Mouse (Mus musculus) brain, embryonic 14.5 days (tissue): ENCODE results near the gene Prss38. TPM values are rescaled to one million over a fixed set of nuclear protein-coding genes. Genes with fewer than 3 reads are reported as not detected.
A peak's percentile ranks its signal among the peaks of the same experiment; 100 is the strongest.

Experiments
- DNase-seq: peaks from one replicate; pipeline ENCODE4 v3.0.0-alpha.2; 2011; ENCODE audit warnings: low read depth
- CTCF ChIP-seq: fragments of 200-500 bp; IDR thresholded peaks from 2 replicates; pipeline ENCODE4 v1.5.1; 2012; ENCODE audit warnings: inconsistent platforms, mild to moderate bottlenecking, moderate library complexity, borderline replicate concordance; ENCODE audit not compliant: insufficient read depth, insufficient read length; ENCODE audit errors: extremely low read depth
- POLR2A ChIP-seq: fragments of 200-500 bp; IDR thresholded peaks from 2 replicates; pipeline ENCODE4 v1.6.1; 2012; ENCODE audit warnings: mild to moderate bottlenecking, inconsistent platforms, borderline replicate concordance; ENCODE audit not compliant: poor library complexity, insufficient read depth, insufficient read length, severe bottlenecking; ENCODE audit errors: extremely low read depth
- polyA plus RNA-seq: library from polyadenylated mRNA; depleted of rRNA; stranded (reverse); fragments of >200 nt; gene quantifications from 2 replicates; pipeline ENCODE4 v1.2.3, GENCODE M21; 2012; rRNA removed

Gene Prss38
- polyA plus RNA-seq, 1 experiment = 0.08 TPM

DNA sequence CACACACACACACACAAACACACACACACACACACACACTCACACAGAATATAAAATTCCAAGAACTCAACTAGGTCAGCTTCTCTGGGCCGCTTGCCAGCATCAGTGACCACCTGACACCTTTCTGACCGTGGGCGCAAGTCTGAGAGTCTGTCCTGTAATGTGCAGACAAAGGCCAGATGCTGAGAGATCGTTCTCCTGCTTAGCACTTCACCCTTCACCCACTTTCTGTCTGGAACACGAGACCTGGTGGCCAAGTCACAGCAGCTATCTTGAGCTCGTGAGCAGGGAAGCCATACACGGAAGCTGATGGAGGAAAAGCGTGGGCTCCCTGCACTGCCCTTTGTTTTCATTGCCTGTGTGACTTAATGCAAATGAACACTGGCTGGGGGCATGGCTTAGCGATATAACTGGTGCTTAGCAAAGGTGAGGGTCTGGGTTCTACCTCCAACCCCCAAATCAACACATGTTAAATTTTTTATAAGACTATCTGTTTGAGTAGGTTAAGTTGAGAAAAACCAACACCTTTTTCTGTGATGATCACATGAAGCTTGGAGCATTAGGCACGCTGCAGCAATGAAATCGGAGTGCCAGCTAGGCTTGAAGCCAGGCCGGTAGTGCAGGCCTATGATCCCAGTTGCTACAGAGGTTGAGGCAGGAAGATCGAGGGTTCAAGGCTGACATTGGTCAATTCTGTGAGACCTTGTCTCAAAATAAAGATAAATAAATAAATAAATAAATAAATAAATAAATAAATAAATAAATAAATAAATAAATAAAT is 37.3 kb downstream of the Prss38 start:
- no peak for TF ChIP-seq POLR2A
- TF ChIP-seq CTCF = no peak
- no peak for DNase-seq

DNA sequence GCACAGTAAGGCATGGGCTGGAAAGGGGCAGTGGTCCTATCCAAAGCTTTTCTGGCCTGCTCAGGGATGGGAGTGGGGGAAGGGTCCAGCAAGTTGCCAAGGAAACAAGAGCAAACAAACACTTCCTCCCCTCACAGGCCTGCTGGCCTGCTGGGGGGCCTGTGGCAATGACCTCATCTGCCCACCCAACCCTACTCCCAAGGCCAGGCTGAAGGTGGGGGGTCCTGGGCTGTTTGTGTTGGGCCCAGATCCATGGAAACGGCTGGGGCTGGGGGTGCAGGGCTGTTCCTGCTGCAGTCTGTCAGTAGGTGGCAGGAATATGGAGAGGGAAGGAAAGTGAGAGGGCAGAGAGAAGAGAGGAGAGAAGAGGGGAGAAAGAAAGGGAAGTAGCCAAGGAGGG is 39.1 kb downstream of the Prss38 start:
- peak; percentile 43 for DNase-seq
- TF ChIP-seq POLR2A (no peak), CTCF (no peak)

DNA sequence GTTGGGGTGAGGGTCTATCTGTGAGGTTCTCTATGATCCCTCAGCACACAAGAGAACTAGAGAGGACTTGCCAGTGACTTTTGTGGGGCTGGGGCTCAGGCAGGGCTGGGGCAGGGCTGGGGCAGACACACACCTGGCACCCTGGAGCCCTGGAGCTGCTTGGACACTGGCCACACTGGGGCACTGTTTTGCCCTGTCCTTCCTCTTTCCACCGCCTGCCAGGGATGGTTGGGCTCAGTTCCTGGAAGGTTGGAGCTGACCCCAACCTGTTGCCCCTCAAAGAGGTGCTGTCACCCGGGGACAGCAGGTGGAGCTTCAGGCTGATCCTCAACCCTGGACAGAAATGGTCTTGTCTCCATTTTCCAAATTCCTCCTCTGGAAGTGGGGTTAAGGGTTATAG is 39.5 kb downstream of the Prss38 start:
- DNase-seq = no peak
- TF ChIP-seq CTCF (no peak), POLR2A (no peak)

DNA sequence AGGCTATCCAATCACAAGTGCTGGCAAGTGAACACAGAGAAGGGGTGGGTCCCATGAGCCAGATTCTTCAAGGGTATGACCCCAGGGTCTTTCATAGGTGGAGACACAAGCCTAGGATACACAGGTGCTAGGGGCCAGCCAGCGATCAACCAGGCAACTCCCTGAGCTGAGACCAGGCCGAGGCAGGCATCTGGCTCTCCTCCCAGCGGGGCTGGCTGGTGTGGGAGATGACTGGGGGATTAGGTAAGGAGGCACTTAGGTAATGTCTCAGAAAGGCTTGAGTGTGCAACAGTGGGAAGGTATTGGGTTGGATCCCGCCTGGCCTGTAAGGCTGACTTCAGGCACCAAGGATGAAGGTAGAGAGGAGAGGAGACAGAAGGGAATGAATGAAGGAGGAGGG is 40.3 kb downstream of the Prss38 start:
- TF ChIP-seq CTCF (no peak), POLR2A (no peak)
- DNase-seq = no peak

DNA sequence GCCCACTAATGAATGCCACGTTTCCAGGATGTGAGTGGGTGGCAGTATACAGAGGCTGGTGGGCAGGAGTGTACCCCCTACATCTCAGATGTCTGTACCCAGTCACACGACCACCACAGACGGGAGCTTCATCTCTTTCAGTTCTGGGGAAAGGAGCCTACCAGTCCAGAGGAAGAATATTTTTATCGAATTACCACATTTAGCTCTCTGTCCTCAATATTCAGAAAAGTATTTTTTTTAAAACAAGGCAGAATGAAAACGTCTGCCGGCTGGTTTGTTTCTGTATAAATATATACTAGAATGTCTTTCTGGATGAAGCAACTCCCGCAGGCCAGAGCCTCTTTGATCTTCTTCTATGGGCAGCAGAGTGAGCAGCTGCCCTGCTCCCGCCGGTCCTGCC is 42.5 kb downstream of the Prss38 start:
- no peak for DNase-seq
- TF ChIP-seq CTCF (no peak), POLR2A (no peak)

DNA sequence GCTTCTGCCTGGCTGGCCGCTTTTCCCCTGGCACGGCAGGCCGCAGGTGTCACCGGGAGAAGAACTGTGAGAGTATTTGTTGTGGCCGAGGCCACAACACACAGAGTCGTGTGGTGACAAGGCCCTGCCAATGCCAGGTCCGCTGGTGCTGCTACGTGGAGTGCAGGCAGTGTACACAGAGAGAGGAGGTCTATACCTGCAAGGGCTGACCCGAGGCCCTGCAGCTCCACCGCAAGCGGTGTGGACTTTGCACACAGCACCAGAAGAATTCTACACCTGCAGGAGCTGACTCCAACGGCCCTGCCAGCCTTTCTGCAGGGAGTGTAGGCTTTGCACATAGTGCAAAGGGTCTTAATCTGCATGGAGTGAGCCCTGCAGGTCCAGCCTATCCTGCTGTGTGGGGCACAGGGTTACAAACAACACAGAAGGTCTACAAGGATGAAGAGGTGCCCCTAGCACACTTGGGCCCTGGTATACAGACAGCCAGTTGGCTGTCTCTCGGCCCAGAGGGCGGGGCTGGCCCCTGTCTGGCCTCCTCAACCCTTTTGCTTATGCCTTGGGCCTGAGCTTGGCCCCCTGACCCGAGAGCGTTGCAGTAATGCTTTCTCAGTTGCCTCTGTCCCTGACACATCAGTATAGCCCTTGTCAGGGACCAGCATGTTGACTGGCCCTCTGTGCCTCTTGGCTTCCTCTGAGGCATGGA is 44.1 kb downstream of the Prss38 start:
- DNase-seq = no peak
- TF ChIP-seq POLR2A (no peak), CTCF (no peak)

DNA sequence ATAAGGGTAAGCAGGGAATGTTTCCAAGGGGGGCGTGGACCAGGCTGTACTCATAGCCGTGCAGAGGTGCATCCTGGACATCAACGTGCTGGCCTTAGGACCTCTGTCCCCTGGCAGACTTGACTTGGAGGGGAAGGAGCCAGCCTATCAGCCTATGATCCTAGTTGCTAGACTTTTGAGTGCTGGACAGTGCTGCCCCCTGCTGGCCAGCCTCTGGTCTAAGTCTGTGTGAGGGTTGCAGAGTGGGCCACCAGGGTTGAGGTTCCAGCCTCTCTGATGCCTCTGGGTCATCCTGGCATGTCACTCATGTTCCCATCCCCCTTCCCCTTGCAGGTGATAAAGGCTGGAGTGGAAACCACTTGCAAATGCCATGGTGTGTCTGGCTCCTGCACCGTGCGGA is 44.9 kb downstream of the Prss38 start:
- peak; percentile 77 for TF ChIP-seq CTCF
- no peak for TF ChIP-seq POLR2A

DNA sequence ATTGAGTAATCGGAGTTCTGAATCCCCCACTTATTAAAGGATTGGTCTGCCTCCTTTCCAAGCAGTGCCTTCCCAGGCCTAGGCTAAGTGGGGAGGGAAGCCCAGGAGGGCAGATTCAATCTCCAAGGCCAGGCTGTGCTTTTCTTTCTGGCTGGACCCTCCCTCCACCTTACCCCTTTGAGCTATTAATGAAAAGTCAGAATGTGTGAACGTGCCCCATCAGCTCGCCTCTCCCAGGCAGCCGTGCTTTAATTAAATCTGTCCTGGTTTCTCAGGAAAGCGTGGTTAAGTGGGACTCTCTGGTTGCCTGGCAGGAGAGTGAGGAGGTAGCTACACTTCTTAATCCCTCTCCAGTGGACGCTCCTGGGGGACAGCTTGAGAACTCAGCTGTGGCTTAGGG is 45.8 kb downstream of the Prss38 start:
- peak; percentile 72 for DNase-seq
- no peak for TF ChIP-seq CTCF
- no peak for TF ChIP-seq POLR2A

More for the DNA sequence above, 44.9 kb downstream of the Prss38 start:
- peak; percentile 65 for DNase-seq

DNA sequence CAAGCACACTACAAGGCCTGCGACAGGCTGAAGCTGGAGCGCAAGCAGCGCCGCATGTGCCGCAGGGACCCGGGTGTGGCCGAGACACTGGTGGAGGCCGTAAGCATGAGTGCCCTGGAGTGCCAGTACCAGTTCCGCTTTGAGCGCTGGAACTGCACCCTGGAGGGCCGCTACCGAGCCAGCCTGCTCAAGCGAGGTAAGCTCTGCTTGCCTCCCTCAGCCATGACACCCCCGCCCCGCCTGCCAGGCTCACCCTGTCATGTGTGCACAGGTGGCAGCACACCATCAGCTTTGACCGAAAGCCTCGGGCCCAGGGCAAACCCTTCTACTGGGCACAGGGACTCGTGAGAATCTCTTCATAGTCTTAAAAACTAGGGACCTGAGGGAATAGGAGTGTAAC is 47.8 kb downstream of the Prss38 start:
- TF ChIP-seq POLR2A (no peak), CTCF (no peak)
- DNase-seq = no peak

DNA sequence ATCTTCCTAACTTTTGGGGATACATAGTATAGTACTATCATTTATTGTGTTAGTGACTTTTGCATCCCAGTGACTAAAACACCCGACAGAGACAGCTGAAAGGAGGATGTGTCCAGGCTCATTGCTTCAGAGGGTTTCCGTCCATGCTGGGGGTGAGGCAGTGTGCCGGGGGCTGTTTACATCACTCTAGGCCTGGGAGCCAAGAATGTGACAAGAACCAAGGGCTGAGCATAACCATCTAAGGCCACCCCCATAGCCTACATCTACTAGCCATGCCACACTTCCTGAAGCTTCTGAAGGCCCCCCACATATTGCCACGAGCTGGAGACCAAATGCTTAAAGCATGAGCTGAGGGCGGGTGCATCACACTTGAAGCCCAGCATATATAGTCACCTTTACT is 50.7 kb downstream of the Prss38 start:
- no peak for DNase-seq

DNA sequence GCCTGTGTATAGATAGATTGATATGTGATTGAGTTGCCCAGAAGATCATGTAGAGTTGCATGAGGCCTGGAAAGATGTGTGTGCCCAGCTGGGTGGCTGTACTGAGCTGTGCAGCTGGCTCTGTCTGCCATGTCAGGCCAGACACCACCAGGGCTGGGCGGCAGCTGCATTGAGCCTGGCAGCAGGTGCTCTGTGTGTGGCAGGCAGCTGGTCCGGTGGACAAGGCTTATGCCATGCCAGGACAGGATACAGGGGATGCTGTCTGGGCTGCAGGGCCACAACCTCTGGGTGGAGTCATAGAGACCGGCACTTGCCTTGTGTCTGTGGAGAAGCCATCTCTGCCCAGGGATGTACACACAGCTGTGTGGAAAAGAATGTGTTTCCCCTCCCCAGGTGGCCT is 52.5 kb downstream of the Prss38 start:
- no peak for TF ChIP-seq POLR2A
- no peak for TF ChIP-seq CTCF
- DNase-seq = no peak

More for the DNA sequence above, 50.7 kb downstream of the Prss38 start:
- TF ChIP-seq POLR2A (no peak), CTCF (no peak)

Other genes starting within 250 kb of the Prss38 start
- gene Obscn, start 239.3 kb downstream of the Prss38 start, polyA plus RNA-seq = 0.77 and 1.4 TPM in 2 replicates
- gene Iba57, start 211.9 kb downstream of the Prss38 start, polyA plus RNA-seq = 7.8 and 8.5 TPM in 2 replicates
- 0.87 and 1.1 TPM in 2 replicates for gene Gjc2, start 192.4 kb downstream of the Prss38 start, polyA plus RNA-seq
- 145 and 172 TPM in 2 replicates for gene Guk1, start 183.4 kb downstream of the Prss38 start, polyA plus RNA-seq
- gene Mrpl55, start 173.2 kb downstream of the Prss38 start, polyA plus RNA-seq = 45.5 and 58.2 TPM in 2 replicates
- gene 2310033P09Rik, start 167.3 kb downstream of the Prss38 start, polyA plus RNA-seq = 32.4 and 37.2 TPM in 2 replicates
- 565 and 655 TPM in 2 replicates for gene Arf1, start 147.4 kb downstream of the Prss38 start, polyA plus RNA-seq
- 0.50 and 1.1 TPM in 2 replicates for gene Wnt3a, start 84.9 kb downstream of the Prss38 start, polyA plus RNA-seq
- gene Wnt9a, start 68.7 kb downstream of the Prss38 start, polyA plus RNA-seq = 3.2 and 4.5 TPM in 2 replicates
- 14.6 and 17.9 TPM in 2 replicates for gene Jmjd4, start 74.4 kb upstream of the Prss38 start, polyA plus RNA-seq
- gene Snap47, start 75.5 kb upstream of the Prss38 start, polyA plus RNA-seq = 298 and 341 TPM in 2 replicates
- gene Zfp867, start 96.8 kb upstream of the Prss38 start, polyA plus RNA-seq = 6.9 and 7.0 TPM in 2 replicates
- gene Zkscan17, start 151.1 kb upstream of the Prss38 start, polyA plus RNA-seq = 12.6 and 16.4 TPM in 2 replicates
- gene Nlrp3, start 165.9 kb upstream of the Prss38 start, polyA plus RNA-seq = 0.24 and 0.33 TPM in 2 replicates
- not detected in 2 replicates for gene Olfr222, start 200.6 kb upstream of the Prss38 start, polyA plus RNA-seq
- gene Olfr223, start 217.6 kb upstream of the Prss38 start, polyA plus RNA-seq = not detected in 2 replicates